Mouse (Mus musculus): ENCODE measurements around the gene Cldn12. TPM values are rescaled to one million over a fixed set of nuclear protein-coding genes. Genes with fewer than 3 reads are reported as not detected.

Gene Cldn12
- polyA plus RNA-seq, 1 experiment = 38.1 TPM

DNA sequence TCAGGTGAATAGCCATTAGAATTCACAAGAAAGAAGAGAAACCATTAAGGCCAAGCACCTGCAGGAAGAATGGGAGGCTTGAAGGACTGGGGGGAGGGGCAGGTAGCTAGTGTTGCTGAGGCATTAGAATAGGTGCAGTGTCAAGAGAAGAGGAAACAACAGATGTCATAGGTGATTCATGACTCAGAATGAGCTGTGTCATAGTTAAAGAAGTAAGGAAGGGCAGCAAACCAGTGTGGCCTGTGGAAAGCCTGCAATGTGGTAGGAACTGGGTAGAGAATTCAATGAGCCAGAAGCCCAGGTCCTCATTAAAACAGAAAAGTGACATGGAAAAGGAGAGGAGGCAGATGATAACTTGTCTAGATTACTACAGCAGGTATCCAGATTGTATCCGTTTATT lies 49.5 kb downstream of the Cldn12 start:
- TF ChIP-seq POLR2A (IDR thresholded peaks at IDR 0.05; ENCODE audit: extremely low read depth, insufficient read depth, low read length) = no peak
- TF ChIP-seq CTCF (IDR thresholded peaks at IDR 0.05; ENCODE audit: extremely low read depth, insufficient read depth, low read length) = no peak

More for the DNA sequence above, 49.5 kb downstream of the Cldn12 start:
- Histone ChIP-seq H3K27ac (ENCODE audit: insufficient read depth, low read length) (no peak overlapping the region), H3K4me1 (ENCODE audit: control insufficient read depth, insufficient read depth, low read length) (no peaks in the 10 kb centered on the region), H3K4me3 (ENCODE audit: insufficient read depth, low read length) (no peak overlapping the region)

Other genes with a start within 250 kb of the Cldn12 start
- gene Cdk14, start 94.6 kb downstream of the Cldn12 start, polyA plus RNA-seq (2012; rRNA removed) = 82.5 and 89.5 TPM in 2 replicates
- gene 1700015F17Rik, start 35.8 kb downstream of the Cldn12 start, polyA plus RNA-seq (2012; rRNA removed) = 0.19 and 0.32 TPM in 2 replicates
- 8.2 and 8.7 TPM in 2 replicates for gene Gtpbp10, start 44.6 kb upstream of the Cldn12 start, polyA plus RNA-seq (2012; rRNA removed)
- gene Gm8773, start 58.8 kb upstream of the Cldn12 start, polyA plus RNA-seq (2012; rRNA removed) = 0.30 and 0.35 TPM in 2 replicates
- gene Cfap69, start 149.3 kb upstream of the Cldn12 start, polyA plus RNA-seq (2012; rRNA removed) = 15.6 and 16.8 TPM in 2 replicates
- 4.8 and 5.0 TPM in 2 replicates for gene Steap2, start 179.6 kb upstream of the Cldn12 start, polyA plus RNA-seq (2012; rRNA removed)
- gene Steap1, start 234.4 kb upstream of the Cldn12 start, polyA plus RNA-seq (2012; rRNA removed) = 0.26 and 0.31 TPM in 2 replicates

All from cortical plate, adult 2 months (tissue).